Mouse (Mus musculus) heart, postnatal 0 days (tissue): ENCODE measurements around the gene Fbxo2. TPM values are rescaled to one million over a fixed set of nuclear protein-coding genes. Genes with fewer than 3 reads are reported as not detected.
"Not testable (repeated sequence)": the region's sequence is repeated elsewhere in the genome, so short reads cannot be mapped to it uniquely, and the experiment has no call there.

Experiments
- ATAC-seq: fragments of 200-750 bp; cut with Nextera tagmentation; 2 replicates; pipeline ENCODE4 v1.8.0; 2017; ENCODE audit warnings: low read depth, moderate number of reproducible peaks, moderate library complexity; ENCODE audit not compliant: insufficient read depth
- DNase-seq: peaks from one replicate; pipeline ENCODE4 v3.0.0-alpha.2; 2016; ENCODE audit warnings: low spot score
- H3K27ac ChIP-seq: fragments of 300-500 bp; sonication (generic); 2 replicates; pipeline ENCODE4 v1.5.1; 2014; ENCODE audit warnings: low read depth, mild to moderate bottlenecking
- H3K27me3 ChIP-seq: fragments of 300-500 bp; sonication (generic); 2 replicates; pipeline ENCODE4 v1.6.1; 2014; ENCODE audit warnings: low read length, mixed read lengths; ENCODE audit not compliant: control insufficient read depth, insufficient read depth
- H3K36me3 ChIP-seq: fragments of 300-500 bp; sonication (generic); replicated peaks from 2 replicates; pipeline ENCODE4 v1.6.1; 2014; ENCODE audit warnings: low read length, mixed read lengths; ENCODE audit not compliant: control insufficient read depth, insufficient read depth
- H3K4me1 ChIP-seq: fragments of 300-500 bp; sonication (generic); 2 replicates; pipeline ENCODE4 v1.6.1; 2014; ENCODE audit warnings: antibody characterized with exemption; ENCODE audit not compliant: control insufficient read depth, insufficient read depth
- H3K4me2 ChIP-seq: fragments of 300-500 bp; sonication (generic); 2 replicates; pipeline ENCODE4 v1.6.1; 2014; ENCODE audit warnings: low read depth, mild to moderate bottlenecking, low read length, moderate library complexity
- H3K4me3 ChIP-seq: fragments of 300-500 bp; sonication (generic); 2 replicates; pipeline ENCODE4 v1.5.1; 2014; ENCODE audit warnings: low read depth, low read length
- H3K9ac ChIP-seq: fragments of 300-500 bp; sonication (generic); replicated peaks from 2 replicates; pipeline ENCODE4 v1.6.1; 2014; ENCODE audit warnings: low read depth, low read length, mixed read lengths
- H3K9me3 ChIP-seq: fragments of 300-500 bp; sonication (generic); replicated peaks from 2 replicates; pipeline ENCODE4 v1.6.1; 2016; ENCODE audit warnings: low read length; ENCODE audit not compliant: control insufficient read depth
- CTCF ChIP-seq: IDR thresholded peaks from 2 replicates; pipeline ENCODE4 v1.5.1; 2016; ENCODE audit warnings: antibody characterized with exemption, control low read depth, low read depth
- EP300 ChIP-seq: IDR thresholded peaks from 2 replicates; pipeline ENCODE4 v1.6.1; 2016; ENCODE audit warnings: antibody characterized with exemption, low read depth
- WGBS: fragments of 180-500 bp; shearing (Covaris S2); extraction: QIAGEN DNeasy Blood & Tissue Kit; methylation state at CpG from one replicate; pipeline ENCODE4 v1.1.7; 2014; 5-methylcytosine and 5-hydroxymethylcytosine counted together
- polyA plus RNA-seq: library from polyadenylated mRNA; unstranded; fragments of >200 nt; fragmentation: Nextera tagmentation; extraction: Ambion mirVana; gene quantifications from 2 replicates; pipeline ENCODE4 v1.2.1, GENCODE M21; 2015
- total RNA-seq: library from RNA; depleted of rRNA; stranded (reverse); fragments of >200 nt; gene quantifications from 2 replicates; pipeline ENCODE4 v1.2.3, GENCODE M21; 2014; ENCODE audit warnings: low replicate concordance

Gene Fbxo2
- total and polyA plus RNA-seq, 2 experiments from 2014 or later: 0.11 TPM; not detected in 1

DNA sequence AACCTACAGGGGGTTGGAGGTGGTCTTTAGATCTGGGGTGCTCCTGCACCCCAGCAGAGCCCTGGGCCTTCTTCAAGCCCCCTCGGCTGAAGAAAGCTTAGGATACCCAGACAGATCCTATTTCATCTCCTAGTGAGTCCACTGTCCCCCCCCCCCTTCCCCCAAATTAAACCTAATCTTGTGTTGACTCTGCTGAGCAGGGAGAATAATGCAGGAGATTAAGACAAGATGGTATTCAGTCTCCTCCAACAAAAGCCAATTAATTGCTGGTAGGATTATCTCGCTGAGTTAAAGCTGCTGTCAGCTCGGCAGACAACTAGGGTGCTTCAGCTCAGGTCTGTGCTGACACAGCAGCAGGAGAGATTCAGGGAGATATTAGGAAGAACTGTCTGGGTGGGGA lies 10.8 kb downstream of the Fbxo2 start:
- H3K27me3 ChIP-seq: peaks cover 78% of the 10 kb centered on the region
- no peak overlapping the region for H3K27ac ChIP-seq
- ATAC-seq (no peak), DNase-seq (no peak)
- H3K4me1 ChIP-seq: no peaks in the 10 kb centered on the region
- no peak overlapping the region for H3K4me2 ChIP-seq
- TF ChIP-seq EP300: no peak
- TF ChIP-seq CTCF: no peak
- H3K9ac ChIP-seq: no peak overlapping the region
- no peak overlapping the region for H3K4me3 ChIP-seq
- 0 out of 2 replicates have a peak, but pooled peaks cover 3% of the 10 kb centered on the region for H3K9me3 ChIP-seq
- no peaks in the 10 kb centered on the region for H3K36me3 ChIP-seq
- WGBS: 36% methylated on average over 3 of the region's 3 CpGs

DNA sequence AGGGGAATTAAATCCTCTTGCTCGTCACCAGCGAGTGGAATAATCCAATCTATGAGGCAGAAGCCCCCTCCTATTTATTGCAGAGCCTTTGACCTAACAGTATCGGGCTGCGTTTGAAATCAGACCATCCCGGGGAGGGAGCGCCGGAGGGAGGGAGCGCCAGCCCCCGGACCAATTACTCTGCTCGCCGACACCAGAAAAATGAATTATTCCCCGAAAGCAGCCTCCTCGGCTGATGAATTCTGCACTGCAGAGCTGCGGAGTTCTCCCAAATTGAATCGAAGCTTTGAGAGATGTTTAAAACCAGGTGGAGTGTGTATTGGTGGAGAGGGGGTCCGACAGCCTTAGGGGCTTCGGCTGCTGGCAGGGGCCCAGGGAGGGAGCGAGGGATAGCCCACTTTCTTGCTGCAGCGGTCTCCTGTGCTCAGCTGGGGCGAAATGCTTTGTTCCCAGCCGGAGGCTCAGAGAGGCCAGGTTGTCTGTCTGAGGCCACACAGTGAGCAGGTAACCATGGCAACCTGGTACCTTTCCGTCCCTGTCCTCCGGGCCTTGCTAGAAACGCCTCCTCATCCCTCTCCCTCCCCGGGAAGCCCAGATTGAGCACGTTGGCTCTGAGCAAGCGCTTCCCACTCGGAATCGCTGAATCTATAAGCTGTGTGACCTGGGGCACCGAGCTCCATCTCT lies 13.5 kb downstream of the Fbxo2 start:
- WGBS: 3% methylated on average over 30 of the region's 30 CpGs
- Histone ChIP-seq H3K9ac (no peak overlapping the region), H3K27ac (no peak overlapping the region), H3K9me3 (0 out of 2 replicates have a peak, but pooled peaks cover 3% of the 10 kb centered on the region), H3K4me3 (no peak overlapping the region), H3K27me3 (peaks cover 86% of the 10 kb centered on the region), H3K4me2 (no peak overlapping the region), H3K36me3 (no peaks in the 10 kb centered on the region), H3K4me1 (no peaks in the 10 kb centered on the region)
- TF ChIP-seq EP300 (no peak), CTCF (no peak)
- no peak for DNase-seq
- no peak for ATAC-seq

DNA sequence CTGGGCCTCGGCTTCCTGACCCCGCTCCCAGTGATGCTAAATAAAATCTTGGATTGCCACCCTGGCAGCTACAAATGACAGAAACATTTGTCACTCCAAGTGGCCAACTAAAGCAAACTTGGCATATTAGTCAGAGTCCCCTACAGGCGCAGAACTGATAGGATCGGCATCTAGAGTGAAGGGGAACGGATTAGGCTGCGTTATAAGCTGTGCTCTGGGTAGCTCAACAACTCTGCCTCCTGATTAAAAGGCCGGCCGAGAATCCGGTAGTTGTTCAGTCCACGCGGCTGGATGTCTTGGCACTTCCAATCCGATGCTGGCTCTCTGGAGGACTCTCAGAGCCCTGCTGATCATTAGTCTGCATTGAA lies 14.1 kb downstream of the Fbxo2 start:
- no peak overlapping the region for H3K4me2 ChIP-seq
- 0 out of 2 replicates have a peak, but pooled peaks cover 3% of the 10 kb centered on the region for H3K9me3 ChIP-seq
- DNase-seq: no peak
- H3K9ac ChIP-seq: no peak overlapping the region
- no peak for TF ChIP-seq EP300
- no peak for TF ChIP-seq CTCF
- 10% methylated on average over 12 of the region's 12 CpGs for WGBS
- ATAC-seq: no peak
- no peaks in the 10 kb centered on the region for H3K36me3 ChIP-seq
- no peak overlapping the region for H3K27ac ChIP-seq
- H3K4me1 ChIP-seq: no peaks in the 10 kb centered on the region
- H3K27me3 ChIP-seq: peaks cover 88% of the 10 kb centered on the region
- no peak overlapping the region for H3K4me3 ChIP-seq

DNA sequence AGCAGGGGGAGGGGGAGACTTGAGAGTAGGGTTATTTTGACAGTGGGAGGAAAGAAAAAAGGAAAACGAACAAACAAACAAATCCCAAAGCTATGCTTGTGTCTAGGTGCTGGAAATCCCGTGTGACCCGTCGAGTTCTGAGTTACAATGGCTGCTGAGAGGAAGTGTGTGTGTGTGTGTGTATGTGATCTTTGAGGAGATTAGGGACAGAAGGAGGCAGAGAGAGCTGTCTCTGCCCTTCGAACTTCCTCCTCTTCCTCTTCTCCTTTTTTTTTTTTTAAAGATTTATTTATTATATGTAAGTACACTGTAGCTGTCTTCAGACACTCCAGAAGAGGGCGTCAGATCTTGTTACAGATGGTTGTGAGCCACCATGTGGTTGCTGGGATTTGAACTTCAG lies 16.2 kb downstream of the Fbxo2 start:
- not testable (repeated sequence) for ATAC-seq, H3K36me3 ChIP-seq, H3K4me2 ChIP-seq, H3K9ac ChIP-seq, H3K4me3 ChIP-seq, H3K27ac ChIP-seq, H3K4me1 ChIP-seq, DNase-seq, H3K9me3 ChIP-seq
- H3K27me3 ChIP-seq: peaks cover 72% of the 10 kb centered on the region
- WGBS: 62% methylated on average over 5 of the region's 6 CpGs

DNA sequence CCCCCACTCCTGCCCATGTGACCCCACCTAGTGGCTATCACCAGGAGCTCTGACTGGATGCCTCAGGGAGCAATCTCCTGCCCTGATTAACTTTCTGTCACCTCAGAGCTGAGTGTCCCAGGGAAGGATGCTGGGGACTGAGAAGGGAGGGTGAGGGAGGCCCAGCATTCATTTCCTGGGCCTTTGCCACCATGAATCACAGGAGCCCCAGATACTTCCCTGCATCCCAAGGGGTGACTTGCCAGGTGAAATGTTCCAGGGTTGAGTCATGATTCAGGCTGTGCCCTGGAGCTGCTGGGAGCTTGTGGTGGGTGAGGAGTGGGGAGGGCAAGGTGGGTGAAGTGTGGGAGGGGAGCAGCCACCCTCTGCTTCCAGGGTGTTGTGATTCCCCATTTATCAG lies 17.3 kb downstream of the Fbxo2 start:
- TF ChIP-seq EP300 (no peak), CTCF (no peak)
- no peak overlapping the region for H3K4me3 ChIP-seq
- H3K9ac ChIP-seq: no peak overlapping the region
- peaks cover 63% of the 10 kb centered on the region for H3K27me3 ChIP-seq
- H3K4me1 ChIP-seq: no peaks in the 10 kb centered on the region
- H3K9me3 ChIP-seq: 0 out of 2 replicates have a peak, but pooled peaks cover 3% of the 10 kb centered on the region
- no peak overlapping the region for H3K4me2 ChIP-seq
- no peaks in the 10 kb centered on the region for H3K36me3 ChIP-seq
- ATAC-seq: no peak
- H3K27ac ChIP-seq: no peak overlapping the region
- no peak for DNase-seq

- H3K9me3 ChIP-seq: no peaks in the 10 kb centered on the region
- no peaks in the 10 kb centered on the region for H3K4me1 ChIP-seq
- H3K27ac ChIP-seq: no peak overlapping the region
- no peak overlapping the region for H3K4me2 ChIP-seq
- 80% methylated on average over 12 of the region's 12 CpGs for WGBS
- no peak overlapping the region for H3K4me3 ChIP-seq
- TF ChIP-seq CTCF (no peak), EP300 (no peak)
- ATAC-seq: no peak
- H3K27me3 ChIP-seq: peaks cover 25% of the 10 kb centered on the region; the same call in 1 of the 2 replicates
- no peak overlapping the region for H3K9ac ChIP-seq
- no peaks in the 10 kb centered on the region for H3K36me3 ChIP-seq
- DNase-seq: no peak
Measured at GRCm38 (mm10) chr4:148181483-148181882, 21.1 kb downstream of the Fbxo2 start.
